Mouse (Mus musculus) cortical plate, adult 2 months (tissue): ENCODE data around the gene Tmem230.

Experiments used
- CTCF ChIP-seq: fragments of 200-500 bp; IDR thresholded peaks from 2 replicates; pipeline ENCODE4 v1.5.1; 2011; ENCODE audit warnings: mild to moderate bottlenecking, control low read depth, low read length; ENCODE audit not compliant: insufficient read depth; ENCODE audit errors: extremely low read depth
- POLR2A ChIP-seq: fragments of 200-500 bp; IDR thresholded peaks from 2 replicates; pipeline ENCODE4 v1.6.1; 2011; ENCODE audit warnings: mild to moderate bottlenecking, low read length, control low read depth; ENCODE audit not compliant: insufficient read depth; ENCODE audit errors: extremely low read depth

- no peak for TF ChIP-seq CTCF
- TF ChIP-seq POLR2A = no peak
These were observed 32.4 kb upstream of the Tmem230 start for GRCm38 (mm10) chr2:132279978-132280377.
